Mouse (Mus musculus): Measurements from ENCODE around the gene Rraga. TPM values are rescaled to one million over a fixed set of nuclear protein-coding genes. Genes with fewer than 3 reads are reported as not detected.
A peak's percentile ranks its signal among the peaks of the same experiment; 100 is the strongest.

The Rraga gene
- total and polyA plus RNA-seq, 3 experiments, result 29.3 to 65.5 (median 55.3) TPM

GRCm38 (mm10) chr4:86576120-86576541 lies 663 bp downstream of the Rraga start:
- intact Hi-C loops (cut with DNase I), result loop anchor here (2.0 kb wide), 1 partner anchor 35 kb away; no protein-coding TSS in a partner anchor
- H3K27me3 ChIP-seq (ENCODE audit: control insufficient read depth, insufficient read depth, low read length), result no peaks in the 10 kb centered on the region

DNA sequence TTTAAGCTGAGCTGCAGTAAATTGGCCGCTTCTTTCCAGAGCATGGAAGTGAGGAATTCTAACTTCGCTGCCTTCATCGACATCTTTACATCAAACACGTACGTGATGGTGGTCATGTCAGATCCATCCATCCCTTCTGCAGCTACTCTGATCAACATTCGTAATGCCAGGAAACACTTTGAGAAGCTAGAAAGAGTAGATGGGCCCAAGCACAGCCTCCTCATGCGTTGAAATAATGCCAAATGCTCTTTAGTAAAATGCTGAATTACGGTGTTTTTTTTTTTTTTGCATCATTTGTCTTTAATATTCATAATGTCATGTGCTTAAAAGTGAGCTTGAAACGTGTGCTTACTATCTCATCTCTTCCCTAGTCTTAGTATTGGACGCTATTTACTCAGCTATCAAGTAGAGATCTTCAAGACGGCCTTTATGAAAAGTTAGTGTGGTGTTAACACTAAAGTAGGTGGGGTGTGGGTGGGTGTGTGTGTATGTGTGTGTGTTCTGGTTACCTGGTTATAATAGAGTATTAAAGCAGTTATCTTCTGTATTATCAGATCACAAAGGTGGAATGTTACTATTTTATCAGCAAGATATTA lies 1.3 kb downstream of the Rraga start:
- Histone ChIP-seq H3K9ac (ENCODE audit: low read depth, low read length) (peak overlapping the region; percentile 99), H3K36me3 (ENCODE audit: control insufficient read depth, insufficient read depth, low read length) (peaks cover 16% of the 10 kb centered on the region), H3K4me3 (peak overlapping the region; percentile 69), H3K27ac (peak overlapping the region; percentile 95), H3K79me2 (replicated peaks; ENCODE audit: control insufficient read depth, insufficient read depth, low read length) (peaks cover 2% of the 10 kb centered on the region; the same call in 1 of the 2 replicates), H3K27me3 (ENCODE audit: control insufficient read depth, insufficient read depth, low read length) (no peaks in the 10 kb centered on the region), H3K4me1 (ENCODE audit: control insufficient read depth, insufficient read depth, low read length) (peaks cover 4% of the 10 kb centered on the region)
- no peak for DNase-seq
- intact Hi-C loops (cut with DNase I), result loop anchor here (2.0 kb wide), 1 partner anchor 34 kb away; no protein-coding TSS in a partner anchor
- TF ChIP-seq EP300 (IDR thresholded peaks at IDR 0.05; ENCODE audit: insufficient read depth, low read depth, low read length) (no peak), CTCF (IDR thresholded peaks at IDR 0.05) (no peak), POLR2A (IDR thresholded peaks at IDR 0.05; ENCODE audit: insufficient read depth, low read depth, low read length) (no peak)
- 5% methylated on average over 11 of the region's 11 CpGs for WGBS

More at GRCm38 (mm10) chr4:86576120-86576541, 663 bp downstream of the Rraga start:
- TF ChIP-seq POLR2A (IDR thresholded peaks at IDR 0.05; ENCODE audit: insufficient read depth, low read depth, low read length) (no peak), EP300 (IDR thresholded peaks at IDR 0.05; ENCODE audit: insufficient read depth, low read depth, low read length) (no peak), CTCF (IDR thresholded peaks at IDR 0.05) (no peak)
- DNase-seq, result peak in 1 of 2 experiments; percentile 18
- H3K4me1 ChIP-seq (ENCODE audit: control insufficient read depth, insufficient read depth, low read length), result peaks cover 4% of the 10 kb centered on the region
- H3K9ac ChIP-seq (ENCODE audit: low read depth, low read length), result peak overlapping the region; percentile 99
- H3K4me3 ChIP-seq, result peak overlapping the region; percentile 69
- peaks cover 16% of the 10 kb centered on the region for H3K36me3 ChIP-seq (ENCODE audit: control insufficient read depth, insufficient read depth, low read length)
- under 1% methylated on average over 20 of the region's 20 CpGs for WGBS
- H3K27ac ChIP-seq, result peak overlapping the region; percentile 95
- peaks cover 2% of the 10 kb centered on the region; the same call in 1 of the 2 replicates for H3K79me2 ChIP-seq (replicated peaks; ENCODE audit: control insufficient read depth, insufficient read depth, low read length)

DNA sequence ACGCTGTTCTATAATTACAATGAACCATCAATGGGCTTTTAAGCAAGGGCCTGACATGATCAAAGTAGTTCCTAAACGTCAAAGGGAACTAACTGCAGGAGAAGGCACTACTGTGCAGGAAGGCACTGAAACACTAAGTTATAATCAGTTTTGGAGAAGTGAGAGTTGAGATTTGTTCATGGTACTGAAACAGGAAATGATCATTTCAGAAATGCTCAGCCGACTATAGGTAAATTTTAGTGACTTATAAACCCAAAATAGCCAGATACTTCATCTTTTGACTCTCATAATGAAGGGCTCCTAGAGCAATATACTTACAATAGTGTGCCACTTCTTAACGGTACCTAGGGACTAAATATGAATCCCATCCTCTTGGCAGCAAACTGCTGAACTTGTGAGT lies 4.6 kb downstream of the Rraga start:
- Histone ChIP-seq H3K27me3 (ENCODE audit: control insufficient read depth, insufficient read depth, low read length) (no peaks in the 10 kb centered on the region), H3K9ac (ENCODE audit: low read depth, low read length) (no peak overlapping the region), H3K27ac (no peak overlapping the region), H3K4me3 (no peak overlapping the region), H3K79me2 (replicated peaks; ENCODE audit: control insufficient read depth, insufficient read depth, low read length) (peaks cover 2% of the 10 kb centered on the region; the same call in 1 of the 2 replicates), H3K4me1 (ENCODE audit: control insufficient read depth, insufficient read depth, low read length) (peaks cover 3% of the 10 kb centered on the region; the same call in 1 of the 2 replicates), H3K36me3 (ENCODE audit: control insufficient read depth, insufficient read depth, low read length) (peaks cover 16% of the 10 kb centered on the region)
- intact Hi-C loops (cut with DNase I), result no loop called here
- TF ChIP-seq POLR2A (IDR thresholded peaks at IDR 0.05; ENCODE audit: insufficient read depth, low read depth, low read length) (no peak), EP300 (IDR thresholded peaks at IDR 0.05; ENCODE audit: insufficient read depth, low read depth, low read length) (no peak), CTCF (IDR thresholded peaks at IDR 0.05) (no peak)
- WGBS, result 53% methylated on average over 4 of the region's 4 CpGs
- DNase-seq, result no peak

GRCm38 (mm10) chr4:86580591-86580990 lies 5.1 kb downstream of the Rraga start:
- no peaks in the 10 kb centered on the region for H3K27me3 ChIP-seq (ENCODE audit: control insufficient read depth, insufficient read depth, low read length)
- H3K4me3 ChIP-seq, result no peak overlapping the region
- no peak for TF ChIP-seq CTCF (IDR thresholded peaks at IDR 0.05)
- TF ChIP-seq POLR2A (IDR thresholded peaks at IDR 0.05; ENCODE audit: insufficient read depth, low read depth, low read length), result no peak
- no peak for TF ChIP-seq EP300 (IDR thresholded peaks at IDR 0.05; ENCODE audit: insufficient read depth, low read depth, low read length)
- DNase-seq, result no peak
- no peak overlapping the region for H3K9ac ChIP-seq (ENCODE audit: low read depth, low read length)
- peaks cover 16% of the 10 kb centered on the region for H3K36me3 ChIP-seq (ENCODE audit: control insufficient read depth, insufficient read depth, low read length)
- H3K79me2 ChIP-seq (replicated peaks; ENCODE audit: control insufficient read depth, insufficient read depth, low read length), result peaks cover 2% of the 10 kb centered on the region; the same call in 1 of the 2 replicates
- peaks cover 3% of the 10 kb centered on the region; the same call in 1 of the 2 replicates for H3K4me1 ChIP-seq (ENCODE audit: control insufficient read depth, insufficient read depth, low read length)
- no peak overlapping the region for H3K27ac ChIP-seq
- intact Hi-C loops (cut with DNase I), result no loop called here
- 71% methylated on average over 3 of the region's 3 CpGs for WGBS

GRCm38 (mm10) chr4:86588236-86588635 lies 12.8 kb downstream of the Rraga start:
- intact Hi-C loops (cut with DNase I), result no loop called here
- 92% methylated on average over 3 of the region's 3 CpGs for whole genome bisulfite sequencing

GRCm38 (mm10) chr4:86591304-86591703 lies 15.8 kb downstream of the Rraga start:
- Histone ChIP-seq H3K36me3 (ENCODE audit: control insufficient read depth, insufficient read depth, low read length) (no peaks in the 10 kb centered on the region), H3K27ac (no peak overlapping the region), H3K27me3 (ENCODE audit: control insufficient read depth, insufficient read depth, low read length) (no peaks in the 10 kb centered on the region), H3K4me1 (ENCODE audit: control insufficient read depth, insufficient read depth, low read length) (no peaks in the 10 kb centered on the region), H3K79me2 (replicated peaks; ENCODE audit: control insufficient read depth, insufficient read depth, low read length) (no peaks in the 10 kb centered on the region), H3K9ac (ENCODE audit: low read depth, low read length) (no peak overlapping the region), H3K4me3 (no peak overlapping the region)
- intact Hi-C loops (cut with DNase I), result no loop called here
- DNase-seq, result no peak
- no peak for TF ChIP-seq EP300 (IDR thresholded peaks at IDR 0.05; ENCODE audit: insufficient read depth, low read depth, low read length)
- 96% methylated on average over 2 of the region's 2 CpGs for WGBS

More at GRCm38 (mm10) chr4:86588236-86588635, 12.8 kb downstream of the Rraga start:
- no peaks in the 10 kb centered on the region for H3K4me1 ChIP-seq (ENCODE audit: control insufficient read depth, insufficient read depth, low read length)
- H3K27me3 ChIP-seq (ENCODE audit: control insufficient read depth, insufficient read depth, low read length), result no peaks in the 10 kb centered on the region
- DNase-seq, result no peak
- no peak overlapping the region for H3K27ac ChIP-seq
- H3K36me3 ChIP-seq (ENCODE audit: control insufficient read depth, insufficient read depth, low read length), result no peaks in the 10 kb centered on the region
- H3K9ac ChIP-seq (ENCODE audit: low read depth, low read length), result no peak overlapping the region
- TF ChIP-seq POLR2A (IDR thresholded peaks at IDR 0.05; ENCODE audit: insufficient read depth, low read depth, low read length) (no peak), EP300 (IDR thresholded peaks at IDR 0.05; ENCODE audit: insufficient read depth, low read depth, low read length) (no peak), CTCF (IDR thresholded peaks at IDR 0.05) (peak; percentile 46)
- H3K4me3 ChIP-seq, result no peak overlapping the region
- H3K79me2 ChIP-seq (replicated peaks; ENCODE audit: control insufficient read depth, insufficient read depth, low read length), result no peaks in the 10 kb centered on the region

Measured in heart, adult 2 months (tissue).